10 mouse cellular contexts compared by ENCODE assay signal in genomic region chr11:83448021-83448926, GRCm38 (mm10). TPM values are rescaled to one million over a fixed set of nuclear protein-coding genes. Genes with fewer than 3 reads are reported as not detected.
DNase-seq lines count a peak whose midpoint lies in the region; ATAC-seq lines count a peak whose summit lies in the region.
"Had no signal": no experiment of that assay in that cellular context is flagged by ENCODE, and none has a peak within 500 bp of the region (broad histone marks: within the 10 kb centered on the region; RNA-seq: fewer than 3 reads in every experiment).

No protein-coding gene starts in this region.

- no peak overlapping the region for H3K9ac ChIP-seq in forebrain, embryonic 15.5 days (replicated peaks)
- no peak overlapping the region for H3K9ac ChIP-seq in embryonic facial prominence, embryonic 15.5 days

- no peak for DNase-seq in forebrain, embryonic 10.5 days (ENCODE audit: extremely low spot score, low spot score)
- DNase-seq in kidney, adult 18-20 months, result peak; percentile 34
- peak; percentile 55 for DNase-seq in lung, postnatal 36 days
- no peak for DNase-seq in thymus, postnatal 25 days
- no peak for DNase-seq in frontal cortex, postnatal 25 days (ENCODE audit: low spot score in 2 of 2)

- no peak overlapping the region for H3K4me2 ChIP-seq in forebrain, embryonic 15.5 days (replicated peaks)
- no peak overlapping the region for H3K4me2 ChIP-seq in embryonic facial prominence, embryonic 15.5 days (replicated peaks)

- no peak overlapping the region for H3K4me3 ChIP-seq in forebrain, embryonic 10.5 days
- no peak overlapping the region for H3K4me3 ChIP-seq in forebrain, embryonic 15.5 days
- H3K4me3 ChIP-seq in embryonic facial prominence, embryonic 15.5 days (replicated peaks), result no peak overlapping the region
- H3K4me3 ChIP-seq: megakaryocyte, embryonic 14.5 days had no signal

- WGBS in forebrain, embryonic 10.5 days, result 50% methylated on average over 16 of the region's 16 CpGs
- 54% methylated on average over 16 of the region's 16 CpGs for WGBS in forebrain, embryonic 15.5 days
- 32% methylated on average over 16 of the region's 16 CpGs for WGBS in embryonic facial prominence, embryonic 15.5 days

- H3K27ac ChIP-seq in forebrain, embryonic 10.5 days, result peak overlapping the region; percentile 65
- no peak overlapping the region for H3K27ac ChIP-seq in forebrain, embryonic 15.5 days (replicated peaks)
- 0 out of 2 replicates have a peak overlapping the region, but pooled peaks have one; percentile 40 for H3K27ac ChIP-seq in embryonic facial prominence, embryonic 15.5 days (replicated peaks)

- H3K27me3 ChIP-seq in forebrain, embryonic 10.5 days (ENCODE audit: poor library complexity, severe bottlenecking), result peaks cover 58% of the 10 kb centered on the region
- peaks cover 23% of the 10 kb centered on the region for H3K27me3 ChIP-seq in forebrain, embryonic 15.5 days
- H3K27me3 ChIP-seq in embryonic facial prominence, embryonic 15.5 days, result peaks cover 39% of the 10 kb centered on the region

- 0 out of 2 replicates have a peak, but pooled peaks cover 4% of the 10 kb centered on the region for H3K9me3 ChIP-seq in forebrain, embryonic 10.5 days
- no peaks in the 10 kb centered on the region for H3K9me3 ChIP-seq in forebrain, embryonic 15.5 days
- H3K9me3 ChIP-seq in embryonic facial prominence, embryonic 15.5 days (replicated peaks), result no peaks in the 10 kb centered on the region
- H3K9me3 ChIP-seq: megakaryocyte, embryonic 14.5 days had no signal

- H3K36me3 ChIP-seq in forebrain, embryonic 10.5 days (replicated peaks), result no peaks in the 10 kb centered on the region
- no peaks in the 10 kb centered on the region for H3K36me3 ChIP-seq in forebrain, embryonic 15.5 days
- no peaks in the 10 kb centered on the region for H3K36me3 ChIP-seq in embryonic facial prominence, embryonic 15.5 days

- ATAC-seq in forebrain, embryonic 15.5 days (replicated peaks), result no peak
- ATAC-seq in embryonic facial prominence, embryonic 15.5 days (ENCODE audit: insufficient number of reproducible peaks, low FRiP score, low TSS enrichment, low read depth), result no peak
- no peak for ATAC-seq in inflammation-experienced regulatory T-cells, adult 6 months

- peaks cover 47% of the 10 kb centered on the region for H3K4me1 ChIP-seq in forebrain, embryonic 10.5 days
- H3K4me1 ChIP-seq in forebrain, embryonic 15.5 days, result peaks cover 13% of the 10 kb centered on the region; the same call in 1 of the 2 replicates
- peaks cover 27% of the 10 kb centered on the region for H3K4me1 ChIP-seq in embryonic facial prominence, embryonic 15.5 days

RNA-seq across cellular contexts. Expression of gene 1700020L24Rik, which starts 10.8 kb away (rescaled TPM):
- polyA plus RNA-seq in forebrain, embryonic 10.5 days (2016; fragmentation: Nextera tagmentation; extraction: Ambion mirVana), result 0.25 and 0.36 TPM in 2 replicates
- polyA plus RNA-seq in forebrain, embryonic 15.5 days (2015; fragmentation: Nextera tagmentation; extraction: Ambion mirVana), result 0.22 and 0.36 TPM in 2 replicates
- polyA plus RNA-seq in embryonic facial prominence, embryonic 15.5 days (2015; fragmentation: Nextera tagmentation; extraction: Ambion mirVana), result 0.57 and 0.58 TPM in 2 replicates
- 1 to 10 TPM in 1 of 3 experiments, under 1 TPM in 1, not detected in 1; 0.48 to 1.6 TPM for polyA plus RNA-seq in inflammation-experienced regulatory T-cells, adult 6 months (2017; shearing (Covaris generic))

RNA-seq across cellular contexts. Expression of gene Mmp28, which starts 14.6 kb away (rescaled TPM):
- 0.70 and 1.1 TPM in 2 replicates for polyA plus RNA-seq in forebrain, embryonic 10.5 days (2016; fragmentation: Nextera tagmentation; extraction: Ambion mirVana)
- 2.5 and 2.7 TPM in 2 replicates for polyA plus RNA-seq in forebrain, embryonic 15.5 days (2015; fragmentation: Nextera tagmentation; extraction: Ambion mirVana)
- 2.6 and 3.2 TPM in 2 replicates for polyA plus RNA-seq in embryonic facial prominence, embryonic 15.5 days (2015; fragmentation: Nextera tagmentation; extraction: Ambion mirVana)
- polyA plus RNA-seq in inflammation-experienced regulatory T-cells, adult 6 months (2017; shearing (Covaris generic)), result not detected

RNA-seq across cellular contexts. Expression of gene Gas2l2, which starts 19.0 kb away (rescaled TPM):
- 0.07 TPM in 1 of 2 replicates, not detected in the other for polyA plus RNA-seq in forebrain, embryonic 10.5 days (2016; fragmentation: Nextera tagmentation; extraction: Ambion mirVana)
- polyA plus RNA-seq in forebrain, embryonic 15.5 days (2015; fragmentation: Nextera tagmentation; extraction: Ambion mirVana), result 0.69 and 0.80 TPM in 2 replicates
- 0.64 and 0.91 TPM in 2 replicates for polyA plus RNA-seq in embryonic facial prominence, embryonic 15.5 days (2015; fragmentation: Nextera tagmentation; extraction: Ambion mirVana)
- not detected for polyA plus RNA-seq in inflammation-experienced regulatory T-cells, adult 6 months (2017; shearing (Covaris generic))
- polyA plus RNA-seq: C2C12 had no signal

RNA-seq across cellular contexts. Expression of gene Taf15, which starts 24.6 kb away (rescaled TPM):
- polyA plus RNA-seq in forebrain, embryonic 10.5 days (2016; fragmentation: Nextera tagmentation; extraction: Ambion mirVana), result 14.2 and 14.6 TPM in 2 replicates
- polyA plus RNA-seq in forebrain, embryonic 15.5 days (2015; fragmentation: Nextera tagmentation; extraction: Ambion mirVana), result 12.3 and 12.9 TPM in 2 replicates
- 11.1 and 13.5 TPM in 2 replicates for polyA plus RNA-seq in embryonic facial prominence, embryonic 15.5 days (2015; fragmentation: Nextera tagmentation; extraction: Ambion mirVana)
- 10 to 100 TPM; 17.8 to 20.6 (median 19.4) TPM for polyA plus RNA-seq in inflammation-experienced regulatory T-cells, adult 6 months (2017; shearing (Covaris generic))

RNA-seq across cellular contexts. Expression of gene Rasl10b, which starts 39.3 kb away (rescaled TPM):
- polyA plus RNA-seq in forebrain, embryonic 10.5 days (2016; fragmentation: Nextera tagmentation; extraction: Ambion mirVana), result 2.7 and 3.1 TPM in 2 replicates
- 27.2 and 29.6 TPM in 2 replicates for polyA plus RNA-seq in forebrain, embryonic 15.5 days (2015; fragmentation: Nextera tagmentation; extraction: Ambion mirVana)
- polyA plus RNA-seq in embryonic facial prominence, embryonic 15.5 days (2015; fragmentation: Nextera tagmentation; extraction: Ambion mirVana), result 3.2 and 3.9 TPM in 2 replicates
- polyA plus RNA-seq in inflammation-experienced regulatory T-cells, adult 6 months (2017; shearing (Covaris generic)), result not detected

Comparison
In these comparisons a context has a peak if more than half of its experiments do, and no peak if none do; other contexts are left out.
1. DNase-seq: peak in kidney, adult 18-20 months (single experiment) and lung, postnatal 36 days (single experiment); none in forebrain, embryonic 10.5 days (single experiment), thymus, postnatal 25 days (single experiment) and frontal cortex, postnatal 25 days (0 of 2).